Mouse (Mus musculus): ENCODE data around the gene Lcn6. TPM values are rescaled to one million over a fixed set of nuclear protein-coding genes. Genes with fewer than 3 reads are reported as not detected.

Gene Lcn6
- not detected for polyA plus RNA-seq (2014; fragmentation: Illumina TruSeq; extraction: RNeasy Lipid Tissue Mini Kit (QIAGEN cat#74804); ENCODE audit: low read depth, low replicate concordance)

DNA sequence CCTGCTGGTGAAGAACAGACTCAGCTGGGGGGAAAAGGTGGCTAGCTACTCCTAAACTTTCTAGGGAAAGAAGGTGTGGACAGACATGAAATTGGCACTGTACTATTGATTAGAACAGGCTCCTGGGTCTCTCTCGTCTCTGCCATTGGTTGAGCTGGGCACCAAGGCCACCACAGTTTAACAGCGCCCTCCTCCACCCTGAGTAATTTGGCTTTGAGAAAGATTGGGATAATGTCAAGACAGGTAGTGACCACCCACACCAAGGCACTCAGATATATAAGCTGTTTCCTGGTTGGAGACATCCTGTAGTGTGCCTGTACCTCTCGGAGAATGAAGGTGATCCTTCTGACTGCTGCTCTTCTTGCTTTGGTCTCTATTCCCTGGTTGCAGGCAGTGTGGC, at the start of gene Lcn6:
Lcn6 (plus strand) TSS at position 301 of the 400 bp plus-strand sequence.

DNA sequence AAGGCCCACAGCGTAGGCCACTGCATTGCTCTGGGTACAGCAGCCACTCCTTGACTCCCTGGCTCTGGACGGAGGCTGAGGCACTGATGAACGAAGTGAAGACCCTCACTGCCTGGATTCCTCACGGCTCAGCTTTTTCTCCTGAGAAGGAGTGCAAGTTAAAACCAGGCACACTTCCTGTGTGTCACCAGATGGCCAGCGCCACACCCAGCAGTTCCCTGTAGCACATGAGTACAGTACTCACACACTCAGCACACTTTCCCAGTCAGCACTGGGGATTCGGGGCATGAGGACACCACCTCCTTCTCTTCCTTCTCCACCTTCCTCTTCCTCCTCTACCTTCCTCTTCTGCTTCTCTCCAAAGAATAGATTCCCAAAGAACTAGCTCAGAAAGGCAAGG, 48.8 kb upstream of the Lcn6 start, which contains the start of gene Fcna:
Fcna (minus strand) TSS at position 220 of the 400 bp plus-strand sequence.

DNA sequence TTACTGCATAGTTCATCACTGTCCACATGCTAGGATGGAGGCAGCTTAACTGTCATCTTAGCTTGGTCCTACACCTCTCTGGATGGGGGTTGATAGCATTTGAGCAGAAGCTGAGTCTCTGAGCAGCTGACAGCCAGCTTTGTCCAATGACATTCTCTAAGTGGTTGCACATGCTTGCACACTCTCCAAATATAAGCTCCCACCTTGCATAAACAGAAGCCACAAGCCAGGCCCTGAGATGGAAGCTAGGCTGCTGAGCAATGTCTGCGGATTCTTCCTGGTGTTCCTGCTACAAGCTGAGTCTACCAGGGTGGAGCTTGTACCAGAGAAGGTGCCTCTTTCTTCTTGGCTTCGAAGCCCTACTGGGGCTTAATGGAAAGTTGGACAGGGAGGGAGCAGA, 23.7 kb upstream of the Lcn6 start, which contains the start of gene Lcn8:
Lcn8 (plus strand) TSS at position 219 of the 400 bp plus-strand sequence.

DNA sequence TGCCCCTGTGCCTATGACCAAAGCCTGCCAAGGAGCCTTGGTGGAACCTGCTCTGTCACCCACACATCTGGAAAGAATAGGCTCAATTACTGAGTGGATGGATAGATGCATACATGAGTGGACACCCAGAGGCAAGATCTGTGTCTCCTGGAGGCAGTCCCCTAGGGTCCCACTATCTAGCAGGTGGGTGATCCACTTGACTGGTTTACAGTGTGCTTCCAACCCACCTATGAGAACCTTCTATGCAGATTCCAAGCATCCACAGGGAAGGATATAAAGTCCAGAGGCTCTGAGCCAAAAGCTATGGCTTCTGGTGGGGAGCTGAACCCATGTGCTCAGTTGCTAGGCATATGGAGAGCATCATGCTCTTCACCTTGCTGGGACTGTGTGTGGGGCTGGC, 18.9 kb upstream of the Lcn6 start, which contains the start of gene Lcn5:
Lcn5 (plus strand) TSS at position 301 of the 400 bp plus-strand sequence.

DNA sequence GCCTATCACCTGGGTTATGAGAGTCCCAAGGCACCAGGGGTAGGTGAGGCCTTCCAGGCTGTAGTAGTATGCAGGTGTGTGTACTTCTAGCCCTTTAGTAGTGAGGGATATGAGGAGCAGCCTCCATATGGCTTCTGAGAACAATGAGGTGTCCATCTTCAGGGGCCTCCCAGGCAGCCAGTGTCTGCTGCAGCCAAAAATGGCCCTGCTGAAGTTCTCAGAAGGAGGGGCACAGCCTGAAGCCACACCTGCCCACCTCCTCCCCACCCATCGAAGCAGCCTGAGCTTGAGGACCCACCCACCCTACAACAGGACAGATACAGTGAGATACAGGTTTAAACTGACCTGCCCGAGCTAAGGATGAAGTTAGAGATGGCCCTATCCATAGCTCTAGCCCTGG, 5.8 kb downstream of the Lcn6 start, which contains the start of gene Lcn10:
Lcn10 (plus strand) TSS at position 301 of the 400 bp plus-strand sequence.

DNA sequence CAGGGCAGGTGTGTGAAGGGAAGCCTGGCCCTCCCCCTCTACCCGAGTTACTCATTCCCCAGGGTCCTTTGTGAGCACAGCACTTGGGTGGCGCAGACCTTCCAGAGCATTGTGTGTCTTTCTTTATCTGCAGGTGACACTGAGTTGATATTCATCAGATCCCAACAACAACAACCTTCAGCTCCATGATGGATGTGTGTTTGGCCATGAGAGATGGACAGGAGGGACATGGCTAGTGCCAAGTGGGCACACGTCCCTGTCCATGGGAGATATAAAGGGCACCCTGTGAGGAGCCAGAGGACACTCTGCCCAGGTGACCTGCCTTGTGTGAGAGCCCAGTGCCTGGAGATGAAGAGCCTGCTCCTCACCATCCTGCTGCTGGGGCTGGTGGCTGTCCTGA, 23.2 kb downstream of the Lcn6 start, which contains the start of gene Obp2a:
Obp2a (plus strand) TSS at position 301 of the 400 bp plus-strand sequence.

DNA sequence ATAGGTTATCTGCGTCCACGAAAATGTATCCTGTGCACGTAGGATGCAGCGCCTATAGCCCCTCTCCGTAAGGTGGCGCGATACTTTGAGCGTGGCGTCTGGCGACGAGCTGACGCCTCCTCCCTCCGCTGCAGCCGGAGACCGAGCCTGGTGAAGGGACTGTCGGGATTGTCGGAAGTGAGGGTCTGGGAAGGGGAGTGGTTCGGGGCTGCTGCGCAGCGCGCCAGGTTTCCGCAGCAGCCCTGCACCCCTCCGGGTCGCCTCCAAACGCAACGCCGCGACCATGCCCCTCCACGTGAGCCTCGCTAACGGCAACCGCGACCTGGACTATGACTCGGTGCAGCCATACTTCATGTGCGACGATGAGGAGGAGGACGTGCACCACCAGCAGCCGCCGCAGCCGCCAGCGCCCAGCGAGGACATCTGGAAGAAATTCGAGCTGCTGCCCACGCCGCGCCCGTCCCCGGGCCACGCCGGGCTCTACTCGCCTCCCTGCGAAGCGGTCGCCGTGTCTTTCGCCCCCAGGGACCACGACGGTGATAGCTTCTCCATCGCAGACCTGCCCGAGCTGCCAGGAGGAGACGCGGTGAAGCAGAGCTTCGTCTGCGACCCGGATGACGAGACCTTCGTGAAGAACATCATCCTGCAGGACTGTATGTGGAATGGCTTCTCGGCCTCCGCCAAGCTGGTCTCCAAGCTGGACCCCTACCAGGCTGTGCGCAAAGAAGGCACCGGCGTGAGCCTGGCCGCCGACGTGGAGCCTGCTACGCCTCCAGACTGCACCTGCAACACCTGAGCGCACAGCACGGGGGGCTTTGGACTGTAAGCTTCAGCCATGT, 30.3 kb downstream of the Lcn6 start, which contains the start of gene Bmyc:
Bmyc (plus strand) TSS at position 97 of the 839 bp plus-strand sequence.

Other genes starting within 250 kb of the Lcn6 start
- gene Abca2, start 248.1 kb upstream of the Lcn6 start, polyA plus RNA-seq (2014; fragmentation: Illumina TruSeq; extraction: RNeasy Lipid Tissue Mini Kit (QIAGEN cat#74804); ENCODE audit: low read depth, low replicate concordance), result 0.09 TPM
- not detected for gene Clic3, start 219.9 kb upstream of the Lcn6 start, polyA plus RNA-seq (2014; fragmentation: Illumina TruSeq; extraction: RNeasy Lipid Tissue Mini Kit (QIAGEN cat#74804); ENCODE audit: low read depth, low replicate concordance)
- 2.6 TPM for gene Paxx, start 215.7 kb upstream of the Lcn6 start, polyA plus RNA-seq (2014; fragmentation: Illumina TruSeq; extraction: RNeasy Lipid Tissue Mini Kit (QIAGEN cat#74804); ENCODE audit: low read depth, low replicate concordance)
- gene Ptgds, start 206.7 kb upstream of the Lcn6 start, polyA plus RNA-seq (2014; fragmentation: Illumina TruSeq; extraction: RNeasy Lipid Tissue Mini Kit (QIAGEN cat#74804); ENCODE audit: low read depth, low replicate concordance), result not detected
- gene Lcn12, start 182.9 kb upstream of the Lcn6 start, polyA plus RNA-seq (2014; fragmentation: Illumina TruSeq; extraction: RNeasy Lipid Tissue Mini Kit (QIAGEN cat#74804); ENCODE audit: low read depth, low replicate concordance), result not detected
- gene Fbxw5, start 176.0 kb upstream of the Lcn6 start, polyA plus RNA-seq (2014; fragmentation: Illumina TruSeq; extraction: RNeasy Lipid Tissue Mini Kit (QIAGEN cat#74804); ENCODE audit: low read depth, low replicate concordance), result 1.5 TPM
- gene C8g, start 175.1 kb upstream of the Lcn6 start, polyA plus RNA-seq (2014; fragmentation: Illumina TruSeq; extraction: RNeasy Lipid Tissue Mini Kit (QIAGEN cat#74804); ENCODE audit: low read depth, low replicate concordance), result not detected
- 0.95 TPM for gene Traf2, start 129.8 kb upstream of the Lcn6 start, polyA plus RNA-seq (2014; fragmentation: Illumina TruSeq; extraction: RNeasy Lipid Tissue Mini Kit (QIAGEN cat#74804); ENCODE audit: low read depth, low replicate concordance)
- gene Edf1, start 118.9 kb upstream of the Lcn6 start, polyA plus RNA-seq (2014; fragmentation: Illumina TruSeq; extraction: RNeasy Lipid Tissue Mini Kit (QIAGEN cat#74804); ENCODE audit: low read depth, low replicate concordance), result 2.6 TPM
- gene Mamdc4, start 101.9 kb upstream of the Lcn6 start, polyA plus RNA-seq (2014; fragmentation: Illumina TruSeq; extraction: RNeasy Lipid Tissue Mini Kit (QIAGEN cat#74804); ENCODE audit: low read depth, low replicate concordance), result not detected
- not detected for gene Phpt1, start 101.6 kb upstream of the Lcn6 start, polyA plus RNA-seq (2014; fragmentation: Illumina TruSeq; extraction: RNeasy Lipid Tissue Mini Kit (QIAGEN cat#74804); ENCODE audit: low read depth, low replicate concordance)
- gene Ajm1, start 95.0 kb upstream of the Lcn6 start, polyA plus RNA-seq (2014; fragmentation: Illumina TruSeq; extraction: RNeasy Lipid Tissue Mini Kit (QIAGEN cat#74804); ENCODE audit: low read depth, low replicate concordance), result not detected
- 29.1 TPM for gene Rabl6, start 68.3 kb upstream of the Lcn6 start, polyA plus RNA-seq (2014; fragmentation: Illumina TruSeq; extraction: RNeasy Lipid Tissue Mini Kit (QIAGEN cat#74804); ENCODE audit: low read depth, low replicate concordance)
- not detected for gene Ccdc183, start 59.1 kb upstream of the Lcn6 start, polyA plus RNA-seq (2014; fragmentation: Illumina TruSeq; extraction: RNeasy Lipid Tissue Mini Kit (QIAGEN cat#74804); ENCODE audit: low read depth, low replicate concordance)
- 3.3 TPM for gene Tmem141, start 54.8 kb upstream of the Lcn6 start, polyA plus RNA-seq (2014; fragmentation: Illumina TruSeq; extraction: RNeasy Lipid Tissue Mini Kit (QIAGEN cat#74804); ENCODE audit: low read depth, low replicate concordance)
- 7.5 TPM for gene Fcna, start 48.8 kb upstream of the Lcn6 start, polyA plus RNA-seq (2014; fragmentation: Illumina TruSeq; extraction: RNeasy Lipid Tissue Mini Kit (QIAGEN cat#74804); ENCODE audit: low read depth, low replicate concordance)
- gene Lcn8, start 23.7 kb upstream of the Lcn6 start, polyA plus RNA-seq (2014; fragmentation: Illumina TruSeq; extraction: RNeasy Lipid Tissue Mini Kit (QIAGEN cat#74804); ENCODE audit: low read depth, low replicate concordance), result not detected
- not detected for gene Lcn5, start 18.8 kb upstream of the Lcn6 start, polyA plus RNA-seq (2014; fragmentation: Illumina TruSeq; extraction: RNeasy Lipid Tissue Mini Kit (QIAGEN cat#74804); ENCODE audit: low read depth, low replicate concordance)
- not detected for gene Lcn10, start 5.9 kb downstream of the Lcn6 start, polyA plus RNA-seq (2014; fragmentation: Illumina TruSeq; extraction: RNeasy Lipid Tissue Mini Kit (QIAGEN cat#74804); ENCODE audit: low read depth, low replicate concordance)
- not detected for gene Obp2a, start 23.3 kb downstream of the Lcn6 start, polyA plus RNA-seq (2014; fragmentation: Illumina TruSeq; extraction: RNeasy Lipid Tissue Mini Kit (QIAGEN cat#74804); ENCODE audit: low read depth, low replicate concordance)
- gene Bmyc, start 30.0 kb downstream of the Lcn6 start, polyA plus RNA-seq (2014; fragmentation: Illumina TruSeq; extraction: RNeasy Lipid Tissue Mini Kit (QIAGEN cat#74804); ENCODE audit: low read depth, low replicate concordance), result 5.0 TPM
- gene Obp2b, start 60.2 kb downstream of the Lcn6 start, polyA plus RNA-seq (2014; fragmentation: Illumina TruSeq; extraction: RNeasy Lipid Tissue Mini Kit (QIAGEN cat#74804); ENCODE audit: low read depth, low replicate concordance), result not detected
- not detected for gene Lcn3, start 88.8 kb downstream of the Lcn6 start, polyA plus RNA-seq (2014; fragmentation: Illumina TruSeq; extraction: RNeasy Lipid Tissue Mini Kit (QIAGEN cat#74804); ENCODE audit: low read depth, low replicate concordance)
- not detected for gene Lcn11, start 100.2 kb downstream of the Lcn6 start, polyA plus RNA-seq (2014; fragmentation: Illumina TruSeq; extraction: RNeasy Lipid Tissue Mini Kit (QIAGEN cat#74804); ENCODE audit: low read depth, low replicate concordance)
- gene Gm13539, start 105.5 kb downstream of the Lcn6 start, polyA plus RNA-seq (2014; fragmentation: Illumina TruSeq; extraction: RNeasy Lipid Tissue Mini Kit (QIAGEN cat#74804); ENCODE audit: low read depth, low replicate concordance), result not detected
- gene Glt6d1, start 139.1 kb downstream of the Lcn6 start, polyA plus RNA-seq (2014; fragmentation: Illumina TruSeq; extraction: RNeasy Lipid Tissue Mini Kit (QIAGEN cat#74804); ENCODE audit: low read depth, low replicate concordance), result not detected
- not detected for gene Lcn9, start 146.4 kb downstream of the Lcn6 start, polyA plus RNA-seq (2014; fragmentation: Illumina TruSeq; extraction: RNeasy Lipid Tissue Mini Kit (QIAGEN cat#74804); ENCODE audit: low read depth, low replicate concordance)
- gene Sohlh1, start 170.5 kb downstream of the Lcn6 start, polyA plus RNA-seq (2014; fragmentation: Illumina TruSeq; extraction: RNeasy Lipid Tissue Mini Kit (QIAGEN cat#74804); ENCODE audit: low read depth, low replicate concordance), result not detected
- gene Kcnt1, start 186.9 kb downstream of the Lcn6 start, polyA plus RNA-seq (2014; fragmentation: Illumina TruSeq; extraction: RNeasy Lipid Tissue Mini Kit (QIAGEN cat#74804); ENCODE audit: low read depth, low replicate concordance), result 0.13 TPM